Mouse (Mus musculus) C3H10T1/2 (cell line): ENCODE results near the gene Ddx42. TPM values are rescaled to one million over a fixed set of nuclear protein-coding genes. Genes with fewer than 3 reads are reported as not detected.

ENCODE experiments used
- polyA plus RNA-seq, 2 experiments: library from polyadenylated mRNA; unstranded; fragments of >200 nt; fragmentation: generic; extraction: Trizol; gene quantifications; one replicate each; pipeline ENCODE4 v1.2.1; 2012; ENCODE audit warnings: missing spikeins in 2 of 2

The Ddx42 gene
- 10 to 100 TPM in 1 of 2 experiments, 1 to 10 TPM in 1; 2.8 to 28.5 TPM for polyA plus RNA-seq

GRCm38 (mm10) chr11:106216730-106217490, at the start of gene Ddx42:
Ddx42 (plus strand) TSS chr11:106216926.

DNA sequence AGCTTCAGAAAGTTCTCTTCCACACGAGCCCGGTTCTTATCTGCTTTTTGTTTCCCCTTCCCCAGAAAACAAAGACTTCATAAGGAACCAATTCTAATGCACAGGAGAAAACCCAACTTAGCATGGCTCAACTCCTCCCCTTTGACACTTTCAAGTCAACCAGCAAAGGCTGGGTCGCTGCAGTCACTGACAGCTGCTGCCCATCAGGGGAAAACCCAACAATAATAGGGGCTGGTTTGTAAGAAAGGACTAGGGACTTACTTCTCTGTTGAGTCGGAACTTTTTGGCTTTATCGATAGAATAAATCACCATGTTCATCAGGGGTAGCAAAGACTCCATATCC, 14.6 kb upstream of the Ddx42 start, which contains the start of gene Strada:
Gene Strada (minus strand): TSS at position 46 of the 343 bp plus-strand sequence.

GRCm38 (mm10) chr11:106215927-106216729, 598 bp upstream of the Ddx42 start, which contains the start of gene Ccdc47:
Ccdc47 (minus strand) TSS chr11:106216344.

GRCm38 (mm10) chr11:106255685-106256451, 39.1 kb downstream of the Ddx42 start, which contains the start of the genes Ftsj3 and Psmc5:
Ftsj3 (minus strand) TSS chr11:106256079.
Psmc5 (plus strand) TSS chr11:106256154.

DNA sequence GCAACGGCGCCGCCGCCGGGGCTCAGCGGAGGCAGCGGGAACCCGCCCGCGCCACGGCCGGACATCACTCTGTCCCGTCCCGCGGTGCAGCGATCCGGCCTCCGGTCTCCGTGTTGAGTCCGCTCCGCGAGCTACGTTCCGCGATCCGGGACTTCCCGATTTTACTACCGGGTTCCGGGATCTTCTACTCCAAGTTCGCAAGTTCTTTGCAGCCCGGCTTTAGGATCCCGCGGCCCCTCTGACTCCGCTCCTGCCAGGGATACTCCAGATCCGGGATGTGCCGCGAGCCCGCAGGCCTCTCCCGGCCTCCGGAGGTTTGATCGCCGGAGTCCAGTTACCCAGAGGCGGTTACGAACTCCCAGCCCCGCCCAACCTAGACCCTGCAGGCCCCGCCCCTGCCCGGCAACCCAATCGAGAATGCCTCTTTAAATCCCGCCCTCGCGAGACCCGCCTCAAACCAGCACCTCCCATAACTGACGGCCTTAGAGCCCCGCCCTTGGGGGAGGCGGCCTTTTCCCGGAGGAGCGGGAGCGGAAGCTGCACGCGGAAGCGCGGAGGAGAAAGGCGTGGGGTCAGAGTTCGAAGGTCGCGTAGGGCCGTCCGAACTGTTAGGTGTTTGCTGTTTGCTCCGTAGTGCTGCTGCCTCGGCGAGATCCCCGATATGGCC, 56.1 kb downstream of the Ddx42 start, which contains the start of gene Smarcd2:
Gene Smarcd2 (minus strand): TSS at position 329 of the 667 bp plus-strand sequence.

GRCm38 (mm10) chr11:106276454-106276853, 59.7 kb downstream of the Ddx42 start, which contains the start of gene Tcam1:
Tcam1 (plus strand) TSS chr11:106276672.

Other genes starting within 250 kb of the Ddx42 start
- gene Ace, start 249.0 kb upstream of the Ddx42 start, polyA plus RNA-seq, result not detected
- not detected for gene Ace3, start 222.3 kb upstream of the Ddx42 start, polyA plus RNA-seq
- not detected for gene Kcnh6, start 208.8 kb upstream of the Ddx42 start, polyA plus RNA-seq
- 10 to 100 TPM; 17.9 to 41.8 TPM for gene Dcaf7, start 180.1 kb upstream of the Ddx42 start, polyA plus RNA-seq
- 10 to 100 TPM in 1 of 2 experiments, 1 to 10 TPM in 1; 8.3 to 12.9 TPM for gene Taco1, start 150.9 kb upstream of the Ddx42 start, polyA plus RNA-seq
- 10 to 100 TPM in 1 of 2 experiments, 1 to 10 TPM in 1; 9.4 to 26.9 TPM for gene Map3k3, start 132.3 kb upstream of the Ddx42 start, polyA plus RNA-seq
- 1 to 10 TPM in 1 of 2 experiments, not detected in 1; 1.1 TPM for gene Gm10840, start 56.1 kb upstream of the Ddx42 start, polyA plus RNA-seq
- gene Limd2, start 56.1 kb upstream of the Ddx42 start, polyA plus RNA-seq, result 10 to 100 TPM; 71.9 to 89.6 TPM
- 10 to 100 TPM; 15.6 to 21.2 TPM for gene Strada, start 14.8 kb upstream of the Ddx42 start, polyA plus RNA-seq
- gene Ccdc47, start 582 bp upstream of the Ddx42 start, polyA plus RNA-seq, result 10 to 100 TPM in 1 of 2 experiments, 1 to 10 TPM in 1; 3.0 to 18.7 TPM
- gene Ftsj3, start 39.2 kb downstream of the Ddx42 start, polyA plus RNA-seq, result 10 to 100 TPM; 19.5 to 25.6 TPM
- gene Psmc5, start 39.2 kb downstream of the Ddx42 start, polyA plus RNA-seq, result 100 to 1,000 TPM; 181 to 374 TPM
- 10 to 100 TPM; 42.5 to 74.2 TPM for gene Smarcd2, start 56.0 kb downstream of the Ddx42 start, polyA plus RNA-seq
- gene Tcam1, start 59.7 kb downstream of the Ddx42 start, polyA plus RNA-seq, result under 1 TPM; 0.07 to 0.14 TPM
- gene Gh, start 84.9 kb downstream of the Ddx42 start, polyA plus RNA-seq, result under 1 TPM; 0.05 to 0.09 TPM
- gene Cd79b, start 97.8 kb downstream of the Ddx42 start, polyA plus RNA-seq, result under 1 TPM in 1 of 2 experiments, not detected in 1; 0.06 TPM
- under 1 TPM in 1 of 2 experiments, not detected in 1; 0.02 TPM for gene Scn4a, start 136.4 kb downstream of the Ddx42 start, polyA plus RNA-seq
- not detected for gene Prr29, start 148.5 kb downstream of the Ddx42 start, polyA plus RNA-seq
- gene Icam2, start 171.1 kb downstream of the Ddx42 start, polyA plus RNA-seq, result under 1 TPM in 1 of 2 experiments, not detected in 1; 0.13 TPM